Mouse (Mus musculus) hindbrain, embryonic 10.5 days (tissue): Measurements from ENCODE around the gene Wdr20. TPM values are rescaled to one million over a fixed set of nuclear protein-coding genes. Genes with fewer than 3 reads are reported as not detected.

ENCODE experiments used
- DNase-seq: peaks from one replicate; pipeline ENCODE4 v3.0.0-alpha.2; 2017; ENCODE audit warnings: low spot score
- H3K27ac ChIP-seq: fragments of 300-500 bp; sonication (generic); 2 replicates; pipeline ENCODE4 v1.5.1; 2016; ENCODE audit warnings: mild to moderate bottlenecking, moderate library complexity
- H3K27me3 ChIP-seq: fragments of 300-500 bp; sonication (generic); 2 replicates; pipeline ENCODE4 v1.6.1; 2016; ENCODE audit warnings: mild to moderate bottlenecking; ENCODE audit not compliant: poor library complexity, insufficient read depth, severe bottlenecking
- H3K36me3 ChIP-seq: fragments of 300-500 bp; sonication (generic); 2 replicates; pipeline ENCODE4 v1.6.1; 2016; ENCODE audit warnings: mild to moderate bottlenecking, moderate library complexity
- H3K4me1 ChIP-seq: fragments of 300-500 bp; sonication (generic); replicated peaks from 2 replicates; pipeline ENCODE4 v1.6.1; 2016; ENCODE audit warnings: mild to moderate bottlenecking
- H3K4me3 ChIP-seq: fragments of 300-500 bp; sonication (generic); 2 replicates; pipeline ENCODE4 v1.5.1; 2016; ENCODE audit warnings: mild to moderate bottlenecking, moderate library complexity
- H3K9me3 ChIP-seq: fragments of 300-500 bp; sonication (generic); 2 replicates; pipeline ENCODE4 v1.6.1; 2016; ENCODE audit warnings: mild to moderate bottlenecking, moderate library complexity
- WGBS: fragments of 180-500 bp; shearing (Covaris S2); methylation state at CpG from one replicate; pipeline ENCODE4 v1.1.7; 2016; 5-methylcytosine and 5-hydroxymethylcytosine counted together
- polyA plus RNA-seq: library from polyadenylated mRNA; unstranded; fragments of >200 nt; fragmentation: Nextera tagmentation; extraction: Ambion mirVana; gene quantifications from 2 replicates; pipeline ENCODE4 v1.2.1, GENCODE M21; 2016

The Wdr20 gene
- polyA plus RNA-seq, 1 experiment from 2014 or later = 24.4 TPM

DNA sequence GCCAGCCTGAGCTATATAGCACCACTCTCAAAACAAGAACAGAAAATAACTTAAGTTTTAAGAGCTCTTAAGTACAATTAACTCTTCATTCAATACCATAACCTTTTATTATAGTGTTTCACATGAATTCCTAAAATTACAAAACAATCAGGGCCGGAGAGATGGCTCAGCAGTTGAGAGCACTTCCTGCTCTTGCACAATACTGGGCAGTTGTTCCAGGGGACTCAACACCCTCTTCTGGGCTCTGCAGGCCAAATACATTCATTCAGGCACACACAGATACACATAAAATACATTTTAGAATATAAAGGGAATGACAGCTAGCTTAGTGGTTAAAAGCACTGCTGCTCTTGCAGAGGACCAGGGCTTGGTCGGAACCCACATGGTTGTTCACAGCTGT, 79.1 kb downstream of the Wdr20 start:
- Histone ChIP-seq H3K27ac (no peak overlapping the region), H3K4me3 (no peak overlapping the region), H3K9me3 (no peaks in the 10 kb centered on the region), H3K4me1 (no peaks in the 10 kb centered on the region), H3K36me3 (peaks cover 32% of the 10 kb centered on the region), H3K27me3 (no peaks in the 10 kb centered on the region)
- no peak for DNase-seq
- WGBS = 95% methylated on average over 2 of the region's 2 CpGs

DNA sequence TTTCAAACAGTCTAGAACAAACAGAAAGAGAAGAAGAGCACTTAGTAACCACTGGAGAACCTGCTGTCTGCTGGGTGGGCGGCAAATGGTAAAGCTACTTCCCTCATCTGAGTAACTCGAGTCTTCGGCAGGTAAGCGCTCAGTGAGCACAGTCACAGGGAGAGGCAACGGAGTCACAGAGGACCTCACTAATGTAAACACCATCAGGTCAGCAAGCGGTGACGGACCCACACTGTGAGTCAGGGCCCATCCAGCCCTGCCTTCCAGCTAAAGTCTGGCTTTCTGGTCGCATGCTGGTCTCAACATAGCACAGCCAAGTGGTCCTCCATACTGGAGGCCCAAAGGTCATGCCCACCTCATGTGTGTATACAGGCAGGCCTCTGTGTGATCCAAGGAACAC, 81.6 kb downstream of the Wdr20 start:
- H3K36me3 ChIP-seq = peaks cover 13% of the 10 kb centered on the region
- no peaks in the 10 kb centered on the region for H3K4me1 ChIP-seq
- no peaks in the 10 kb centered on the region for H3K27me3 ChIP-seq
- no peak for DNase-seq
- no peak overlapping the region for H3K4me3 ChIP-seq
- H3K27ac ChIP-seq = no peak overlapping the region
- 79% methylated on average over 8 of the region's 8 CpGs for WGBS
- no peaks in the 10 kb centered on the region for H3K9me3 ChIP-seq

DNA sequence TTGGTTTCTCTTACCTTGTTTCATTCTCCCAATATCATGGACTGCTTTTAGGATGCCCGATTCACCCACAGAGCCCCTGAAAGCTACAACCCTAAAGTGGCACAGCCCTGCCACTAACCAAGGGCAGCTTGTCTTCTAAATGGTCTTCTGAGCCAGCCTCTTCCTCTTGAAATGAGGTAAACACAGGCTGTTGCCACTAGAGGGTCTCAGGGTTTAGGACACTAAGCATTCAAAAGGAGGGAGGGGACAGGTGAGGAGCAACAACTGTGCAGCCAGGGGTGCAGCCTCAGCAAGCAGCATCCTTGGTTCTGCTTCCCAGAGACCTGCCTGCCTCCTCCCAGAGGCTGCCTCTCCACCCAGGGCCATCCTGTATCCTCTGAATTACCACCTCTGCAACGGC, 84.0 kb downstream of the Wdr20 start:
- DNase-seq = no peak
- Histone ChIP-seq H3K36me3 (peaks cover 8% of the 10 kb centered on the region; the same call in 1 of the 2 replicates), H3K4me1 (no peaks in the 10 kb centered on the region), H3K4me3 (no peak overlapping the region), H3K27me3 (no peaks in the 10 kb centered on the region), H3K9me3 (no peaks in the 10 kb centered on the region), H3K27ac (no peak overlapping the region)
- 93% methylated on average over 2 of the region's 2 CpGs for WGBS

DNA sequence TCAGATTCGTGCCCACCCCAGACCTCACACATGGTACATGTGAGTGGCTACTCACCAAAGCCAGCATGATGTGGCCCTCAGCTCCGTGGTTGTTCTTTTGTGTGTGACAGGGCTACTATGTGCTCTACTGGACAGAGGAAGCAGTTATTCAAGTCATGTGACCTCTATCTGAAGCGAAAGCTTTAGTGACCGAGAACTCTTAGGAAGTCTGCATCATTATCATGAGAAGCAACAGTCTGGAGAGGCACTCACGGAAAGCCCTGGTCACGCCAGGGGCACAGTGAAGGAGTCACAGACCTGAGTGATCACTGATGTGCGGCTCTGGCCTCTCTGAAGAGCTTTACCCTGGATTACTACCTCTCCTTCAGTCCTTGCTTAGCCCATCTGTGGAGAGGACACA, 84.6 kb downstream of the Wdr20 start:
- Histone ChIP-seq H3K9me3 (no peaks in the 10 kb centered on the region), H3K27me3 (no peaks in the 10 kb centered on the region), H3K4me3 (no peak overlapping the region), H3K4me1 (no peaks in the 10 kb centered on the region), H3K27ac (no peak overlapping the region), H3K36me3 (peaks cover 8% of the 10 kb centered on the region; the same call in 1 of the 2 replicates)
- DNase-seq = no peak
- WGBS = 92% methylated on average over 7 of the region's 7 CpGs

DNA sequence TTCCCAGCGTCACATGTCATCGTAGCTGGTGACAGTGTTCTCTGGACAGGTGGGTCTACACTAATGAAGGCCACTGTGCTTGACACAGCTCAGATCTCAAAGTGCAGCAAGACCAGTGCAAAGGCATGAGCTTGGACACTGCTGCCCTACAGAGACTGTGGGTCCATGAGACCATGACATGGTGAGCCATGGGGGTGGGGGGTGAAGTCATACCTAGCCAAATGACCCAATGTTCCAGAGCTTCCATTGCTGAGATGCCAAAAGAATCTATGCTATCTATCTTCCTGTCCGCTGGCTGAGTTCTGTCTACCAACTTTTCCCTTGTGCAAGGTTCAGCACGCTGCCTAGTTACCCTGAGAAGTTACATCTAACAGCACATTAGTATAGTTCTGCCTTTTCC, 91.2 kb downstream of the Wdr20 start:
- Histone ChIP-seq H3K4me1 (no peaks in the 10 kb centered on the region), H3K4me3 (no peak overlapping the region), H3K27me3 (no peaks in the 10 kb centered on the region), H3K27ac (no peak overlapping the region), H3K36me3 (peaks cover 10% of the 10 kb centered on the region), H3K9me3 (no peaks in the 10 kb centered on the region)
- DNase-seq = no peak
- WGBS = 94% methylated on average over 4 of the region's 4 CpGs

DNA sequence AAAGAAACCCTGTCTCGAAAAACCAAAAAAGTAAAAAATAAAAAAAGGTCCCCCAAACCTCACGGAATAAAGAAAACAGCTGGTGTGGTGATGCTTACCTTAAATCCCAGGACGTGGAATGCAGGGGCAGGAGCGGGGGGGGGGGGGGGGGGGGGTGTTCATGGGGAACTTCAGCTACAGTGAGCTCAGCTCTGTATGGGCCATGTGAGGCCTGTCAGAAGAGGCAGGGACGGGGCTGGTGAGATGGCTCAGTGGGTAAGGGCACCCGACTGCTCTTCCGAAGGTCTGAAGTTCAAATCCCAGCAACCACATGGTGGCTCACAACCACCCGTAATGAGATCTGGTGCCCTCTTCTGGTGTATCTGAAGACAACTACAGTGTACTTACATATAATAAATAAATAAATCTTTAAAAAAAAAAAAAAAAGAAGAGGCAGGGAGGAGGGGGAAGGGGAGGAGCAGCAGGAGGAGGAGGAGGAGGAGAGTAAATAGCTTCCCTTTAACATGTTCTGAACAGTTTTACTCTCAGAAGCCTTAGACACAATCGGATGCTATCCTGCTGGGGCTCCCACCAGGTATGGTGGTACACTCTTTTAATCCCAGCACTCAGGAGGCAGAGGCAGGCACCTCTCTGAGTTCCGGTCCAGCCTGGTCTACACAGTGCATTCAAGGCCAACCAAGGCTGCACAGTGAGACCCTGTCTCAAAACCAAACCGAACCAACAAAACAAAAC, 92.7 kb downstream of the Wdr20 start:
- H3K27me3 ChIP-seq = no peaks in the 10 kb centered on the region
- peaks cover 6% of the 10 kb centered on the region; the same call in 1 of the 2 replicates for H3K4me1 ChIP-seq
- no peak overlapping the region for H3K4me3 ChIP-seq
- WGBS = 81% methylated on average over 11 of the region's 11 CpGs
- H3K36me3 ChIP-seq = peaks cover 10% of the 10 kb centered on the region
- DNase-seq = no peak
- H3K9me3 ChIP-seq = no peaks in the 10 kb centered on the region
- H3K27ac ChIP-seq = no peak overlapping the region

DNA sequence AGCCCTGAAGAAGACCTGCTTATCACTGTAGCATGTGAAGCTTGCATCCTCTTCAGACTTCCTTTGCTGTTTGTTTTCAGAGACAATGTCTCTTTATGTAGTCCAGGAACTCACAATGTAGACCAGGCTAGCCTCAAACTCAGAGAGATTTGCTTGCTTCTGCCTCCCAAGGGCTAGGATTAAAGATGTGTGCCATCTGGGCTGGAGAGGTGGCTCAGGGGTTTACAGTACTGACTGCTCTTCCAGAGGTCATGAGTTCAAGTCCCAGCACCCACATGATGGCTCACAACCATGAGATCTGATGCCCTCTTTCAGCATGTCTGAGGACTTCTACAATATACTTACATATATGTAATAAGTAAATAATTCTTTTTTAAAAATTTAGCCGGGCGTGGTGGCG, 97.4 kb downstream of the Wdr20 start:
- peaks cover 10% of the 10 kb centered on the region for H3K36me3 ChIP-seq
- H3K9me3 ChIP-seq = no peaks in the 10 kb centered on the region
- DNase-seq = no peak
- H3K4me1 ChIP-seq = peaks cover 32% of the 10 kb centered on the region
- H3K27me3 ChIP-seq = no peaks in the 10 kb centered on the region
- WGBS = 95% methylated on average over 3 of the region's 3 CpGs
- H3K4me3 ChIP-seq = no peak overlapping the region
- H3K27ac ChIP-seq = no peak overlapping the region

DNA sequence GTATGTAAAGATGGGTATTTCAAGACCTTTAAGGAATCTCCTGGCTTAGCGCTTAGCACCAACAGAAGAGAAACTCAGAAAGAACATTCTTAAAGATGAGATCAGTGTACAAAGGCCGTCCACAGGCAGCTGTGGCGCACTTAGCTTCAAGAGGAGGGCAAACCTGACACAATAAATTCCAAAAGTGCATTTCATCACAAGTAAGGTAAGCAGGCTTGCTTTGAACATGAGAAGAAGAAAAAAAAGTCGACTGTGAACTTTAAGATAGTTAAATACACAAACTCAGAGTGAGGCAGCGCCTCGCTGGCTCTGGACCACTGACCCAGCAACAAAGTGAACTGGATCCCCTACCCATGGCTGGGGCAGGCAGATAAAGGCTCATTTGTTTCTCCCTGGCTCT, 99.0 kb downstream of the Wdr20 start:
- Histone ChIP-seq H3K27ac (peak overlapping the region; percentile 77), H3K36me3 (0 out of 2 replicates have a peak, but pooled peaks cover under 1% of the 10 kb centered on the region), H3K4me1 (peaks cover 42% of the 10 kb centered on the region), H3K27me3 (no peaks in the 10 kb centered on the region), H3K4me3 (peak overlapping the region; percentile 28; the same call in 1 of the 2 replicates), H3K9me3 (no peaks in the 10 kb centered on the region)
- DNase-seq = no peak
- 48% methylated on average over 6 of the region's 6 CpGs for WGBS

DNA sequence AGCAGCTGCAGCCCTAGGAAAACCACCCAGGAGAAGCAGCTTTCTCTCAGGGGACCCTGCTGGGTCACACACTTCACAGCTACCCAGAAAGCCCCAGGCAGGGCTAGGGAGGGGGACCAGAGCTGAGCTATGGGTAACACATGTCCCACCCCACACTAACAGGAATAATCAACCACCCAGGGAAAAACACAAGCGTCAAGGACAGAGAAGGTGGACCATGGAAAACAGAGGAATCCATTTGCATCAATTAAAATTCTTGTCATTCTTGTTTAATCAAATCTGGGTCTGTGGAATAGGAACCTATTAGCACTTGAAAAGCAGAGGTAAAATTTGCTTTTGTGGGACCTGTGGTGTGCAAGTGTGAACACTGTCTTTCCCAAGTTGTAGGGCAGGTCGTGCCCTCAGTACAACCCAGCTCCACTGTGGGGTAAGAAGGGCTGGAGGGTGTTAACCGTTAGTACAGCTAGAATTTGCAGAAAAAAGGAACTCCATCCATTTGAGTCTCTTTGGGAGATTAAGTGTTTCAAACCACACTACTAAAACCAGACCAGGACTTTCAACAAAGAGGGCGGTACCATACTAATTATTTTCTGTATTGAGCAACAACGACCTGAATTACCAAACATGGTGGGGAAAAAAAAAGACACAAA, 99.6 kb downstream of the Wdr20 start:
- no peak for DNase-seq
- H3K36me3 ChIP-seq = no peaks in the 10 kb centered on the region
- H3K4me3 ChIP-seq = peak overlapping the region; percentile 28
- peaks cover 43% of the 10 kb centered on the region for H3K4me1 ChIP-seq
- H3K27ac ChIP-seq = peak overlapping the region; percentile 77
- H3K9me3 ChIP-seq = no peaks in the 10 kb centered on the region
- no peaks in the 10 kb centered on the region for H3K27me3 ChIP-seq
- WGBS = 40% methylated on average over 5 of the region's 5 CpGs

DNA sequence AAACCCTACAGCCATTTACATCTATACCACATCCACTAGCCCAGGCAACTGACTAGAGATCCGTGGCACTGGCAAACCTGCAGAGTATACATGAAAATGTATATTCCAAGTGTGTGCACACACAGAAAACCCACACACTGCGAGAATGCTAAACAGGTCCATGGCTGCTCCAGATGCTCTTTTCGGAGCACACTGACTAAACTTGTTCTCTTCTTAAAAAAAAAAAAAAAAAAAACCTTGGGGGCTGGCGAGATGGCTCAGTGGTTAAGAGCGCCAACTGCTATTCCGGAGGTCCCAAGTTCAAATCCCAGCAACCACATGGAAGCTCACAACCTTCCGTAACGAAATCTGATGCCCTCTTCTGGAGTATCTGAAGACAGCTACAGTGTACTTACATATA, 100.1 kb downstream of the Wdr20 start:
- H3K4me3 ChIP-seq = no peak overlapping the region
- no peak for DNase-seq
- no peaks in the 10 kb centered on the region for H3K27me3 ChIP-seq
- H3K9me3 ChIP-seq = no peaks in the 10 kb centered on the region
- 88% methylated on average over 8 of the region's 8 CpGs for WGBS
- peaks cover 43% of the 10 kb centered on the region for H3K4me1 ChIP-seq
- no peak overlapping the region for H3K27ac ChIP-seq
- no peaks in the 10 kb centered on the region for H3K36me3 ChIP-seq

DNA sequence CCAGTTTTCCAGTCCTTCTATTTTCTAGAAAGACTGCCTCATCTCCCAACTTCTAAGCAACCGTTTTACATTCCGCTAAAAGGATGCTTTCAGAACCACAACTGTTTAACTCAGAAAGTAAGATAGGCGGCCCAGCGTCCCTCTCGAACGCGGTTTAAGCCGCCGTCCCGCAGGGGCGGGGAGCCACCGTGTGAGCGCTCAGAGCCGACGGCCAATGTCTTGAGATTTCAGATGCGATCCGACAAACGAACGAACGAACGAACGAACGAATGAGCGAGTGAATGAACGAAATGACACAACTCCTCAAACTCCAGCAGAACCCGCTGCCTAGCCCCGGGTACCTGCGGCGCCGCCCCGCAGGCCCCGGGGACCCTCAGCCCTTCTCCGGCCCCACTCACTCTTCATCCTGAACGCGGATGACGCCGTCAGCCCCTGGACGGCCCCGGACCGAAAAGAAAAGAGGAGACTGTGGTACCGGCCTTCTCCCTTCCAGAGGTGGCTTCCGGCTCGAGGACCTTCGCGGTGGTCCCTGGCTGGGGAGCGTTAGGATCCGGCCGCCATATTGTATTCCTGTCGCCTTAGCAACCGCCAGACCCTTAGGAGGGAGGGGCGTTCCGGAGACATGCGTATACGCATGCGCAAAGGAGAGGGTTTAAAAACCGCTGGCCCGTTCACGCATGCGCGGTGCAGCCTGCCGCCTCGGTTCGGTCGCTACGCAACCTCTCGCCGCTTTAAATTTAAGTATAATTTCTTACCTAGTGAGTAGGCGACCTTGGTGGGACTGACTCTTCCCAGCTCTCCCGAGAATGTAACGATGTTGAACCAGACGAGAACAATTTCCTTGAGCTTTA, 102.8 kb downstream of the Wdr20 start, which contains the start of gene Mok:
Mok (minus strand) TSS at position 592 of the 851 bp plus-strand sequence.
- WGBS = under 1% methylated on average over 71 of the region's 71 CpGs
- H3K4me3 ChIP-seq = peak within 1 kb of the TSS; percentile 82
- H3K4me1 ChIP-seq = peaks cover 55% of the 10 kb centered on the region
- DNase-seq = peak; percentile 96
- peaks cover 10% of the 10 kb centered on the region; the same call in 1 of the 2 replicates for H3K27me3 ChIP-seq
- H3K27ac ChIP-seq = peak within 1 kb of the TSS; percentile 85
- H3K36me3 ChIP-seq = no peaks in the 10 kb centered on the region
- no peaks in the 10 kb centered on the region for H3K9me3 ChIP-seq

DNA sequence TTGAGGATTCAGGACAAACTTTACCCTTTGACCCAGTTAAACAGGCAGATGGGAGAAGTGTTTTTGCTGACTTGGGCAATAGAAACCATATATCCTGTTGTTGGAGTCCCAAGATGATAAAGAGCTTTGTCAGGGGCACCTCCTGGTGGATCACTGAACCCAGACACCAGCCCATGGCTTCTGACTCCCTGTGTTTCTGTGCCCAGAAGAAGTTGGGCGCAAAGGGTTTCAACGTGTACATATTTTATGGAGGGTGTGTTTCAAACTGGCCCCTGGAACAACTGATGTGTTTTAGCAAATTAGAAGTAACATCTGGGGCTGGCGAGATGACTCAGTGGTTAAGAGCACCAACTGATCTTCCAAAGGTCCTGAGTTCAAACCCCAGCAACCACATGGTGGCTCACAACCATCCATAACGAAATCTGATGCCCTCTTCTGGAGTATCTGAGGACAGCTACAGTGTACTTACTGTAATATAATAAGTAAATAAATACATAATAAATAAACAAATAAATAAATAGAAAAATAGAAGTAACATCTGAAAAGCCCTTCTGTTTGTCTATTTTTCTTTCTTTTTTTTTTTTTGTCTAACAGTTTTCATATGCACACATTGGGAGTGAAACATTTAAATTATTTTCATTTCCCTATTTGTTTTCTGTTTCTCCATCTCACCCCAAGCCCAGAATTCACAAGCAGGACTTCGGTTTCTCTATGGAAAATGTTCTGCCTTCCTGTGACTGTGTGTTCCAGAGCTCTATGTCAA, 104.2 kb downstream of the Wdr20 start:
- Histone ChIP-seq H3K9me3 (no peaks in the 10 kb centered on the region), H3K4me3 (no peak overlapping the region), H3K4me1 (peaks cover 57% of the 10 kb centered on the region), H3K27me3 (peaks cover 20% of the 10 kb centered on the region), H3K27ac (no peak overlapping the region), H3K36me3 (no peaks in the 10 kb centered on the region)
- DNase-seq = no peak
- 73% methylated on average over 5 of the region's 5 CpGs for WGBS
